Comparison of ENCODE assay signal across 9 mouse cellular contexts in genomic region chr12:5336927-5337712, GRCm38 (mm10). TPM values are rescaled to one million over a fixed set of nuclear protein-coding genes. Genes with fewer than 3 reads are reported as not detected.
A peak's percentile ranks its signal among the peaks of the same experiment; 100 is the strongest.
DNase-seq lines count a peak whose midpoint lies in the region; TF ChIP-seq lines count a peak whose summit lies in the region.
"Had no signal": no experiment of that assay in that cellular context is flagged by ENCODE, and none has a peak within 500 bp of the region (broad histone marks: within the 10 kb centered on the region; RNA-seq: fewer than 3 reads in every experiment).

No protein-coding gene starts in this region.

- H3K27ac ChIP-seq in thymus, adult 2 months (ENCODE audit: control insufficient read depth, insufficient read depth, low read length), result no peak overlapping the region
- H3K27ac ChIP-seq: limb, embryonic 15.5 days had no signal

- H3K4me1 ChIP-seq in thymus, adult 2 months (replicated peaks; ENCODE audit: control insufficient read depth, insufficient read depth, low read length), result no peaks in the 10 kb centered on the region

- no peaks in the 10 kb centered on the region for H3K36me3 ChIP-seq in thymus, adult 2 months (ENCODE audit: control insufficient read depth, insufficient read depth, low read length)

- TF ChIP-seq CTCF in thymus, adult 2 months (IDR thresholded peaks at IDR 0.05; ENCODE audit: borderline replicate concordance, control insufficient read depth, extremely low read depth, insufficient read depth, low read length, poor library complexity), result no peak

- no peak overlapping the region for H3K4me3 ChIP-seq in thymus, adult 2 months (ENCODE audit: control insufficient read depth, insufficient read depth, low read length)
- H3K4me3 ChIP-seq: limb, embryonic 15.5 days had no signal

- 49% methylated on average over 8 of the region's 8 CpGs for WGBS in thymus, adult 2 months

- DNase-seq in adrenal gland, adult 2 months, result peak; percentile 44
- no peak for DNase-seq in adrenal gland, postnatal 4 days (ENCODE audit: low spot score in 2 of 2)
- DNase-seq in spleen, postnatal 36 days (ENCODE audit: low spot score in 2 of 2), result peak; percentile 3 to 7
- DNase-seq in spleen, adult 18-20 months, result no peak
- peak; percentile 23 for DNase-seq in kidney, adult 9 months
- peak; percentile 51 for DNase-seq in skeletal muscle tissue, adult 2 months (ENCODE audit: low read depth, low spot score)
- DNase-seq in thymus, postnatal 0 days (ENCODE audit: low spot score), result no peak
- no peak for DNase-seq in thymus, adult 2 months

- TF ChIP-seq POLR2A in thymus, adult 2 months (IDR thresholded peaks at IDR 0.05; ENCODE audit: control insufficient read depth, extremely low read depth, insufficient read depth, low read length, poor library complexity), result no peak

- no peaks in the 10 kb centered on the region for H3K27me3 ChIP-seq in thymus, adult 2 months (ENCODE audit: control insufficient read depth, insufficient read depth, low read length)
- H3K27me3 ChIP-seq: limb, embryonic 15.5 days had no signal

RNA-seq across cellular contexts. Expression of gene Klhl29, which starts 38.4 kb away (rescaled TPM):
- 10 to 100 TPM; 16.3 to 17.9 TPM for total RNA-seq in adrenal gland, adult 2 months (2021)
- polyA plus RNA-seq in adrenal gland, adult 2 months (2012; rRNA removed), result 47.6 and 54.3 TPM in 2 replicates
- 10 to 100 TPM; 18.3 to 18.6 TPM for total RNA-seq in adrenal gland, postnatal 4 days (2021)
- polyA plus RNA-seq in thymus, postnatal 0 days (2015; fragmentation: Nextera tagmentation; extraction: Ambion mirVana), result 0.39 TPM in 2 replicates
- polyA plus RNA-seq in thymus, adult 2 months (2012; rRNA removed), result 6.1 and 6.7 TPM in 2 replicates

Comparison
In these comparisons a context has a peak if more than half of its experiments do, and no peak if none do; other contexts are left out.
1. DNase-seq: peak in adrenal gland, adult 2 months (single experiment), spleen, postnatal 36 days (2 of 2), kidney, adult 9 months (single experiment) and skeletal muscle tissue, adult 2 months (single experiment); none in adrenal gland, postnatal 4 days (0 of 2), spleen, adult 18-20 months (0 of 2), thymus, postnatal 0 days (single experiment) and thymus, adult 2 months (single experiment).